Mouse (Mus musculus) cerebellum, adult 9-11 months (tissue): ENCODE data around the gene Lrrc66.

Experiments used
- DNase-seq: peaks from one replicate; pipeline ENCODE4 v3.0.0; 2022

The Lrrc66 gene

DNA sequence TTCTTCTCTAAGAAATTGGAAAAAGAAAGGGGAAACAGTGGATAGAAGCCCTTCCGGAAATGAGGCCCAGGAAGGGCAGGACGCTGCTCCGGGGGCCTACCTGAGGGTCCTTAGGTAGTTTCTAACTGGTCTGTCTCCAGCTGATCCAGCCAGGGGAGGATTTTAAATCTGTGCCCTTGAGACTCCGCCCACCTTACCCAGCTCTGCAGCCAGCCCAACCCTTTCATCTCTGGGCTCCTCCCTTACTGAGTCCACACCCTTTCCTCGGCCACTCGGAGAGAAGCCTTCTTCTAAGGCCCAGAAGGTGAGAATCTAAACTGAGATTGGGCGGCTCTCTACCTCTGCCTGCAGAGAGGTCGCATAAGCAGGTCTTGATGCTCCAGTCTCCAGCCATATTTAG, at the start of gene Lrrc66:
Lrrc66 (minus strand) TSS at position 236 of the 400 bp plus-strand sequence.
- no peak for DNase-seq

- DNase-seq: no peak
Observed at GRCm38 (mm10) chr5:73676626-73677025, 44.3 kb upstream of the Lrrc66 start.

DNA sequence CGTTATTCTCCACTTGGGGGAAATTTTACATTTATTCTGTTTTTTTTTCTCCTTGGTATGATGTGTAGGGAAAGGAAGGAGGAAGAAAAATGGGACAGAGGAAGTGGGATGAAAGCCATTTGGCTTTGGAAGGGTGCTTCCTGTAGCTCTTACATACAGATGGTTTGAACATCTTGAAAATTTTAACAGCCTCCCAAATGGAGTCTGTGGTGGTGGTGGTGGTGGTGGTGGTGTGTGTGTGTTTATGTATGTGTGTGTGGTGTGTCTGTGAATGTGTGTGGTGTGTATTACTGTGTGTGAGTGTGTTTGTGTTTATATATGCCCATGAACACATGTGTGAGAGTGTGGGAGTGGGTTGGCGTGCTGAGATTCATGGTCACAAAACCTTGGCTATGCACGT, 43.3 kb upstream of the Lrrc66 start:
- DNase-seq: no peak

DNA sequence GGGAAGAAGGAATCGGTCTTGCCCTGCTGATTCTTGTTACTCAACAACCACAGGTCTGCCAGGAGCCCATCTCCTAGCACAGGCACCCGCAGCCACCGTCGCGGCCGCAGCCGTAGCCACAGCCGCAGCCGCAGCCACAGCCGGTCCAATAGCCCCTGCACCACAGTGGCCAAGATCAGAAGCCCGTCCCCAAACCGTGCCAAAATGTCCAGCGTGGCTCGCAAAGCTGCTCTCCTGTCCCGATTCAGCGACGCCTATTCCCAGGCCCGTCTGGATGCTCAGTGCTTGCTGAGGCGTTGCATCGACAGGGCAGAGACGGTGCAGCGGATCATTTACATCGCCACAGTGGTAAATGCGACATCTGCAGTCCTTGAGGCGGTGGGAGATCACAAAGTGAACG, 37.1 kb upstream of the Lrrc66 start:
- no peak for DNase-seq

GRCm38 (mm10) chr5:73667877-73668276, 35.6 kb upstream of the Lrrc66 start:
- DNase-seq: no peak

DNA sequence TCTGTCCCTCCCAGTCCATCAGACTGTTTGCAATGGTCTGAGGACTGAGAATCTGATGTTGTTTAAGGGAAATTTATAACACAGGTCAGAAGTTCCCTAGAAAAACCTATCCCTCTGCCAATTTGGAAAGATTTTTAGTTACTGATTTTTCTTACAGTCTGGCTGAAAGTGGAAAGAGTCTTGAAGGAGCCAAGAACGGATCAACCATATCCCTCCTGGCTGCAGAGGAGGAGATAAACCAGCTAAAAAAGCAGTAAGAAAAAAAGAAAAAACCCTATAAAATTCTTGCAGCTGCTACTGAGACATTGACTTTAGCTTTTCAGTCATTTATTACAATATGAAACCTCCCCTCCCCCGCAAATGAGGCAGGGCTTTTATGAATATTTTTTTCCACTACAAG, 34.4 kb upstream of the Lrrc66 start:
- DNase-seq: no peak

- DNase-seq: no peak
Observed at GRCm38 (mm10) chr5:73651855-73652201, 19.5 kb upstream of the Lrrc66 start.

DNA sequence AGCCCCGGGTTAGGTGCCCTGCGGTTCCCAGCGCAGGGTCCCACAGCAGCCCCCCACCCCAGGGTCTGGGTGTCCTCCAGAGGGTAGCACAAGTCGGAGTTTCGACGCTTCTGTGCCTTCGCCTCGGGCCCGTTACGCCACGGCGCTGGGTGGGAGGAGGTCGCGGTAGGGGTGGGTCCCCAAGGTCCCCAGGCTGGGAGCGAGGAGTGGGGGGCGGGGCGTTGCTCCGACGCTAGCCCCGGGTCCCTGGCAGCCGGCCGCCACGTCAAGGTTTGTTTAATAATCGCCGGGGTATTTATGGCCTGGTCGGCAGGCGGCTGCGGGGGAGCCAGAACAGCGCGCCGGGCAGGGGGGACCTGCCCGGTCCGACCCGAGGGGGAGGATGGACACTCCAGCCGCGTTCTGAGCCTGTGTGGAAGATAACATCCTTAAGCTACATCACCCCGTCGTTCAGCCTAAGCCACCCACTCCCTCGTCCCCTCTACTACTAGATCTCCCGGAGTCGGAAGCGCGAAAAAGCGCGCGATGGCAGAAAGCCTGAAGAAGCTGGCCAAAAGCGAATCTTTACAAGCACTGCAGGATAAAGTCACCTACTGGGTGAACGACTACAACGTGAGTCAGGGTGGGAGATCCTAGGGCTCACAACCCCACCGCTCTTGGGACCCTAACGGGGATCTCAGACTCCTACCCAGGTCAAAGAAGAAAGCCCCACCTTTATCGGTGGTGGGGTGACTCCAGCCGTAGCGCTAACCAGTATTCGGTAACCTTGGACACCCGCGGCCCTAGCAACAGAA, 18.9 kb upstream of the Lrrc66 start, which contains the start of gene Spata18:
Spata18 (plus strand) TSS at position 319 of the 794 bp plus-strand sequence.
- DNase-seq: no peak

DNA sequence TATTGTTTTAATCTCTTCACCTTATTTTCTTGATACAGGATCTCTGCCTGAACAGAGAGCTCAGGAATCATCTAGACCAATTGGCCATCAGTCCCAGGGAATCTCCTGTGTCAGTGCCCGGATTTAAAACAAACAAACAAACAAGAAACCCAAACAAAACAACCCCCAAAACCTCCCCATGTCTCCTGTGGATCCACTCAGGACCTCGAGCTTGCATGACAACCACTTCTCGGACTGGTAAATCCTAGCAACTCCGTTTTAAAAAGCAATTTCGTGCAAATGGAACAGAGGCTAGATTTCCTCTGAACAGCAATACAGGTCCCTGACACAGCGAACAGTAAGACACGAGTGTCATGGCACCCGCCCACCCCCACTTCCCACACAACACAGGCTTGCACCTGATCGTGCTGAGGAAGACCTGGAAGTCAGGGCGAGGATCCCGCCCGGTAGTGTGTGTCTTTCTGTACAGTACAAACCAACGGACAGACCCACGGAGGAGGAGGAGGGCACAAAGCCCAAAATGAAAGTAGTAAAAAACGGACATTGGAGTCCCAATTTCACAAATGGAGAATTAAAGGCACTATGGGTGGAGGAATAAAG, 18.1 kb upstream of the Lrrc66 start:
- DNase-seq: no peak

GRCm38 (mm10) chr5:73647261-73647900, 15.1 kb upstream of the Lrrc66 start, which contains the start of gene Sgcb:
TSS of gene Sgcb (minus strand) at chr5:73647790.
- DNase-seq: peak; percentile 89

- DNase-seq: no peak
Observed at GRCm38 (mm10) chr5:73642091-73642490, 9.8 kb upstream of the Lrrc66 start.

- DNase-seq: no peak
Observed at GRCm38 (mm10) chr5:73641058-73641457, 8.7 kb upstream of the Lrrc66 start.

DNA sequence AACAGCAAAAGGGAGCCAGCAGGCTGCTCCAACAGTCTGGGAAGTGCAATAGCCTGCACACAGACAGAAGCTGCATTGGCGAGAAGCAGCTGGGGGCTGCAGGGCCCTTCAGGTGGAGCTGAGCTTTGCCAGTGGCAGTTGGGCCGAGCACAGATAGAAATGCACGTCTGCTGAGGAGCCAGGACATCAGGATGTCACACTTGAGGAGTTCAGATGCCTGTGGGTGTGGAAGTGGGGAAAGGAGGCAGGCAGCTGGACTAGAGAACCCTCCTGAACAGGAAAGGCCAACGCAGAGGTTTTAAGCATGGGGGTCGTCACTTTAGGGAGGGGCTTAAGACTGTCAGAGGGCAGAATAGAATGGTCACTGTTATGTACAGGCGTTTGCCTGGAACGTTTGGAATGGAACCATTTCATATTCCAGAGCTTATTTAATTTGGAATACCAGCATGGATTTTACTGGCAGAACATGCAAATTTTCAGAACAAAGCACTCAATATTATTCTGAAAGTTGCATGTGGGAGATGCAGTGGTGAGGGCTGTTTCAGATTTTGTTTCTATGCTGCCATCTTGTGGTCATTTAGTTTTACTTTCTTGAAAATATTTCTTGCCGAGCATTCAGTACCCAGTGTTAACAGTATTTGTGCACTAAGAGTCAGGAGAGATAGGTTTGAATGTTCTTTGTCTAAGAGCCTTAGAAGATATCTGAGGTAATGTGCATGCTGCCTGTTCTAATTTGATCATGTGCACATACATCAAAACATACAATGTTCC, 5.2 kb upstream of the Lrrc66 start:
- no peak for DNase-seq

DNA sequence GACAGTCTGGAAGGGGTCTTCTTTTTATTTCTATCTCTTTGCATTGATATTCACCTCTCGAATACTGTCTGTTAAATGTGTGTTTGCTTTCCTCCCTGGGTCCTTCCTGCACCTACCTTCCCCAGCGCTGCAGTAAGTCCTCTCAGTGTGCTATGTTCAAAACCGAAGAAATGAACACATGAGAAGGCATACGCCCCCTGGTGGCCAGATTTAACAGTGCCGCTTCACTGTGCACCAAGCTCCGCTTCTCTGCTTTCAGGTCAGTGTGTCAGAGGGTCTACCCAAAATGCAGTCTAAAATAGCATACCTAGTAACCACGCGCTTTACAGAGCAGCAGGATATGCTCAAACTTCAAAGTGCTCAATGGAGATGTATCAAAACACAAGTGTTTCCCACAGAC, 815 bp upstream of the Lrrc66 start:
- no peak for DNase-seq

DNA sequence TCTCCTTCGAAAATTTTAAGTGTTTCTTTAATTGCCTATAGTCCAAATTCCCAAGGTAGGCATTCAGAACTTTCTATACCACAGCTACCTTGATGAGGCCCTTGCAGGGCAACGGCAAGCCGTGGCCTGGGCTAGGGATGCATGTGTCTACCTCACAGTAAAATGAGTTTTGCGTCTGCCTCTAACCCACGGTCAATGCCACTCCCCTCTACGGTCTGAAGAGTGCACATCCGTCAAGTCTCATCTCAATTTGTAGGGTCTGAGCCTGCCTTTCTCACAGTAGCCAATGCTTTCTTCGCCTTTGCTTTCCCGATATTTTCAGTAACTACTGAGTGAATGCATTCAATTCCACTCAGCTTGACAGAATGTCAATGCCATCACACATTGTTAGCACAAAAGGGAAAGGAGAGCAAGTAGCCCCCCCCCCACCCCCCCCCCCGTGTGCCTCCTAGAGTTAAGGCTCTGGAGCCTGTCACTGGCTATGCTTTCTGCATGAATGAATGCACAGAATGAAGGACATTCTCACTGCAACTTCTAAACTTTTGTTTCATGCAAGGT, 1.2 kb downstream of the Lrrc66 start:
- no peak for DNase-seq

GRCm38 (mm10) chr5:73630141-73630540, 2.2 kb downstream of the Lrrc66 start:
- no peak for DNase-seq

DNA sequence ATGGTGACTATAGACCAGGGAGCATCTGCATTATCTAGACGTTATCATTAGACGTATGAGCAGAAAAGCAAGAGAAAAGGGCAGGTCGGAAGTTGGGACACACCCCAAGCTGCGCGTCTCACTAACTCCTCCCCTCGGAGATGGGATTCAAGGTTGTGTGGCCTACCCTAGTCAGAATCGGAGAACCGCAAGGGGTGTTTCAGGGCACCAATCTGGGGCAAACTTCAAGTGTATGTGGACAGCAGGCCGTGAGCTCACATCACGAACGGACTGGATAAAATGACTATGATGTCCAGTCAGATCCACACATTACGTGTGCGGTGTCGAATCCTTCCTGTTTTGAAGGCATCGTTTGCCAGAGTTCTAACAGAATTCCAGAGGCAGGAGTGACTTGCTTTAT, 4.3 kb downstream of the Lrrc66 start:
- no peak for DNase-seq

DNA sequence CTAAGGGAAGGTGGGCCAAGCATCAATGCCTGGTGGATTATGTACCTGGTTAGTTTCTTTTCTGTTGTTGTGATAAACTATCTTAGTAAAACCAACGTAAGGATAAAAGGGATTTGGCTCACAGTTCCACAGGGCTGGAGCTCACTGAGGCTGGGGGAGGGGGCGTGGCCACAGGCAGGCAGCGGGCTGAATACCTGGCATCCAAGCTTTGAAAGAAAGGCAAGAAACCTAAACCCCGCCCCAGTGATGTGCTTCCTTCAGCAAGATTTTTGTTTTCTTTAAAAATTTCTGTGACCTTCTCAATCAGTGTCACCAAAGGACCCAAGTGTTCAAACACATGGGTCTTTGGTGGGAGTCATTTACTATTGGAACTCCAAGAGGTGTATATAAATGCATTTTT, 4.8 kb downstream of the Lrrc66 start:
- DNase-seq: no peak

DNA sequence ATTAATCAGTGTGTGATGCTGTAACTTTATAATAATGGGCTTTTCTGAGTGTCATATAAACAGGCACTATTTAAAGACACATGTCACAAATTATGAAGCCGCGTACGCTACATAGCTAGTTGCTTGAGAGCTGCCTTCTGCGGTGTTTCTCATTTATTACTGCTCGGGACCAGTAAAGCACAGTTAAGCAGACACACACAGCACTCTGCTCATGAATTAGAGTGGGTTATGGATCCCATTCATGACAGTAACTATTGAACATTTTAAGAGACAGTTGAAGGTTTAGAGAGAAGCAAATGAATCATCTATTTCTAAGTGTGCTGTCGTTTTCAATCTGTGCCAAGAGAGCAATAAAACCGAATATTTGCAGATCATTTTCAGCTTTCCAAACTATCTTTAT, 5.5 kb downstream of the Lrrc66 start:
- no peak for DNase-seq

GRCm38 (mm10) chr5:73625505-73625904, 6.8 kb downstream of the Lrrc66 start:
- DNase-seq: no peak

- no peak for DNase-seq
Observed at GRCm38 (mm10) chr5:73618969-73619368, 13.4 kb downstream of the Lrrc66 start.

GRCm38 (mm10) chr5:73615211-73615610, 17.1 kb downstream of the Lrrc66 start:
- no peak for DNase-seq

- no peak for DNase-seq
Observed at GRCm38 (mm10) chr5:73613296-73613695, 19.0 kb downstream of the Lrrc66 start.
